In the genomic region with DNA sequence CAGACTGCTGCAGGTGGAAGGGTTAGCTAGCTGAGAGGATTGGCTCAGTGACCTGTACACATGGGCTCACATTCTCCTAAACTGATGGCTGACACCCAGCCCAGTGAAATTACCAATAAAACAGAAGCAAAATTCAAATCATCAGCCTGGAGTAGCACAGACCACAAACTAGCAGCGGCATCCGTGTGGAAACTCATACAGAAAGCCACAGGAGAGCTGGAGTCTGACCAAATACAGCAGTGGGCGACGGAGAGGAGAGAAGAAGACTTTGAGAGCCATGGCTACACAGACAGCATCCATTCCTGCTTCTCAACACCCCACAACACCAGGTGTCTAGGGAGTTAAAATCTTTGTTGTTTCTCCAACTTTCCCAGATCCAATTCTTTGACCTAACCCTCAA, we compare ENCODE assay signal across 18 mouse cellular contexts.
"Had no signal": no experiment of that assay in that cellular context is flagged by ENCODE, and none has a peak within 500 bp of the region (broad histone marks: within the 10 kb centered on the region; RNA-seq: fewer than 3 reads in every experiment).

No protein-coding gene starts in this region.

- H3K9me3 ChIP-seq: midbrain, embryonic 10.5 days; midbrain, embryonic 12.5 days; neural tube, embryonic 13.5 days; neural tube, embryonic 15.5 days had no signal

- H3K4me3 ChIP-seq: midbrain, embryonic 10.5 days; midbrain, embryonic 12.5 days; myocyte; neural tube, embryonic 13.5 days; neural tube, embryonic 15.5 days had no signal

- DNase-seq: lung, embryonic 14.5 days; lung, postnatal 10 days; lung, postnatal 4 days; midbrain, embryonic 14.5 days; retina, postnatal 1 day; right cerebral cortex, adult 18-20 months; right cerebral cortex, postnatal 25 days; right cerebral cortex, postnatal 4 days; spleen, adult 18-20 months; thymus, adult 18-20 months; thymus, postnatal 14 days; thymus, postnatal 36 days had no signal

- H3K4me2 ChIP-seq: lung, embryonic 14.5 days; midbrain, embryonic 12.5 days; neural tube, embryonic 13.5 days; neural tube, embryonic 15.5 days had no signal

- H3K27me3 ChIP-seq: midbrain, embryonic 12.5 days; neural tube, embryonic 13.5 days; neural tube, embryonic 15.5 days had no signal

- ATAC-seq: midbrain, embryonic 16.5 days had no signal

- H3K4me1 ChIP-seq: midbrain, embryonic 10.5 days; midbrain, embryonic 12.5 days; neural tube, embryonic 13.5 days had no signal

- H3K9ac ChIP-seq: lung, embryonic 14.5 days; midbrain, embryonic 12.5 days; neural tube, embryonic 13.5 days; neural tube, embryonic 15.5 days had no signal

- H3K27ac ChIP-seq: midbrain, embryonic 10.5 days; midbrain, embryonic 12.5 days; neural tube, embryonic 13.5 days; neural tube, embryonic 15.5 days had no signal
